Mouse (Mus musculus): ENCODE measurements around the gene Tdp1.
"Not testable (repeated sequence)": the region's sequence is repeated elsewhere in the genome, so short reads cannot be mapped to it uniquely, and the experiment has no call there.

Tdp1 gene

GRCm38 (mm10) chr12:99958068-99959060, 74.0 kb downstream of the Tdp1 start:
- DNase-seq (ENCODE audit: low spot score) = no peak

GRCm38 (mm10) chr12:99959291-99959690, 75.0 kb downstream of the Tdp1 start:
- DNase-seq (ENCODE audit: low spot score) = no peak

GRCm38 (mm10) chr12:99959930-99960329, 75.6 kb downstream of the Tdp1 start:
- DNase-seq (ENCODE audit: low spot score) = no peak

- no peak for DNase-seq (ENCODE audit: low spot score)
These were observed 76.4 kb downstream of the Tdp1 start for GRCm38 (mm10) chr12:99960675-99961074.

GRCm38 (mm10) chr12:99964301-99965202, 80.2 kb downstream of the Tdp1 start, which contains the start of gene Kcnk13:
Gene Kcnk13, plus strand, starts transcription at chr12:99964499.
- peak; percentile 66 for DNase-seq (ENCODE audit: low spot score)

- DNase-seq (ENCODE audit: low spot score) = peak; percentile 48
These were observed 81.1 kb downstream of the Tdp1 start for GRCm38 (mm10) chr12:99965203-99966115.

GRCm38 (mm10) chr12:99966116-99966770, 81.9 kb downstream of the Tdp1 start:
- DNase-seq (ENCODE audit: low spot score) = no peak

GRCm38 (mm10) chr12:99966881-99967363, 82.6 kb downstream of the Tdp1 start:
- DNase-seq (ENCODE audit: low spot score) = no peak

GRCm38 (mm10) chr12:99969906-99970305, 85.6 kb downstream of the Tdp1 start:
- no peak for DNase-seq (ENCODE audit: low spot score)

- DNase-seq (ENCODE audit: low spot score) = not testable (repeated sequence)
These were observed 87.0 kb downstream of the Tdp1 start for GRCm38 (mm10) chr12:99971205-99971894.

- DNase-seq (ENCODE audit: low spot score) = no peak
These were observed 88.5 kb downstream of the Tdp1 start for GRCm38 (mm10) chr12:99972825-99973224.

GRCm38 (mm10) chr12:99973659-99974058, 89.3 kb downstream of the Tdp1 start:
- no peak for DNase-seq (ENCODE audit: low spot score)

- DNase-seq (ENCODE audit: low spot score) = no peak
These were observed 95.2 kb downstream of the Tdp1 start for GRCm38 (mm10) chr12:99979541-99979940.

- no peak for DNase-seq (ENCODE audit: low spot score)
These were observed 102.5 kb downstream of the Tdp1 start for GRCm38 (mm10) chr12:99986797-99987196.

- no peak for DNase-seq (ENCODE audit: low spot score)
These were observed 103.8 kb downstream of the Tdp1 start for GRCm38 (mm10) chr12:99988144-99988543.

- no peak for DNase-seq (ENCODE audit: low spot score)
These were observed 108.1 kb downstream of the Tdp1 start for GRCm38 (mm10) chr12:99992362-99992862.

- no peak for DNase-seq (ENCODE audit: low spot score)
These were observed 109.0 kb downstream of the Tdp1 start for GRCm38 (mm10) chr12:99993146-99993890.

- no peak for DNase-seq (ENCODE audit: low spot score)
These were observed 111.6 kb downstream of the Tdp1 start for GRCm38 (mm10) chr12:99995951-99996350.

GRCm38 (mm10) chr12:99999726-100000125, 115.4 kb downstream of the Tdp1 start:
- DNase-seq (ENCODE audit: low spot score) = no peak

Data from ovary, postnatal 36 days (tissue).